Mouse (Mus musculus) kidney, adult 2 months (tissue): ENCODE results near the gene Dgki. TPM values are rescaled to one million over a fixed set of nuclear protein-coding genes. Genes with fewer than 3 reads are reported as not detected.
A peak's percentile ranks its signal among the peaks of the same experiment; 100 is the strongest.

Source experiments
- DNase-seq: peaks from one replicate; pipeline ENCODE4 v3.0.0; 2021
- H3K27ac ChIP-seq: fragments of 200-500 bp; 2 replicates; pipeline ENCODE4 v1.5.1; 2012; ENCODE audit warnings: low read depth, low read length, control low read depth, inconsistent platforms; ENCODE audit not compliant: insufficient read depth
- H3K27me3 ChIP-seq: fragments of 200-500 bp; replicated peaks from 2 replicates; pipeline ENCODE4 v1.6.1; 2012; ENCODE audit warnings: mild to moderate bottlenecking, moderate library complexity, low read length, inconsistent platforms; ENCODE audit not compliant: control insufficient read depth, insufficient read depth
- H3K36me3 ChIP-seq: fragments of 200-500 bp; 2 replicates; pipeline ENCODE4 v1.6.1; 2012; ENCODE audit warnings: mild to moderate bottlenecking, moderate library complexity, low read length, inconsistent platforms; ENCODE audit not compliant: control insufficient read depth, insufficient read depth
- H3K4me1 ChIP-seq: fragments of 200-500 bp; 2 replicates; pipeline ENCODE4 v1.6.1; 2011; ENCODE audit warnings: low read length; ENCODE audit not compliant: control insufficient read depth, insufficient read depth
- H3K4me3 ChIP-seq: fragments of 200-500 bp; 2 replicates; pipeline ENCODE4 v1.5.1; 2011; ENCODE audit warnings: mild to moderate bottlenecking, low read depth, low read length, control low read depth; ENCODE audit not compliant: insufficient read depth
- CTCF ChIP-seq: fragments of 200-500 bp; conservative IDR thresholded peaks from 2 replicates; pipeline ENCODE4 v1.5.1; 2011; ENCODE audit warnings: low read depth, mild to moderate bottlenecking, control low read depth, low read length, moderate library complexity, mixed read lengths; ENCODE audit not compliant: insufficient read depth, insufficient read length
- POLR2A ChIP-seq: fragments of 200-500 bp; IDR thresholded peaks from one replicate; pipeline ENCODE4 v1.6.1; 2011; ENCODE audit warnings: low read depth, low read length, control low read depth
- WGBS: fragments of 180-500 bp; shearing (Covaris S2); methylation state at CpG from one replicate; pipeline ENCODE4 v1.1.7; 2018; 5-methylcytosine and 5-hydroxymethylcytosine counted together
- polyA plus RNA-seq: library from polyadenylated mRNA; depleted of rRNA; stranded (reverse); fragments of >200 nt; gene quantifications from 2 replicates; pipeline ENCODE4 v1.2.3, GENCODE M21; 2012

The Dgki gene
- polyA plus RNA-seq, 1 experiment = 0.05 TPM

DNA sequence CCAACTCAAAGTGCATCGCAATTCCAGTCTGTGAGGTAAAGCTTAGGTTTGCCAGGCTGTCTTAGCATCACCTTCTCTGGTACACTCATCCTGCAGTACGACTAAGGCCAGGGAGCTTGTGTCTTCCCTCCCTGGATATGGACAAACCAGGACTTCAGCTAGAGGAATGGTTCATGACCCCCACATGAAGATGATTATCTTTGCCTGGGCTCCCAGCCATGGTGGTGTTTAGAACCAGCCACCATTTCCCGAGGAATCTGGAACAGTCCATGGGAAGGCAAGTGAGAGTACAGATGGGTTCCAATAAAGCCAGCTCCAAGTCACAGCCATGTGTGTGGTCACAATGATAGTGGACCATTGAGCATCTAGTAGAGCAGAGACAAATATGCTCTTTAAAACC, 427.1 kb downstream of the Dgki start:
- WGBS = 68% methylated on average over 3 of the region's 3 CpGs
- TF ChIP-seq POLR2A = no peak
- no peak for TF ChIP-seq CTCF
- no peaks in the 10 kb centered on the region for H3K36me3 ChIP-seq
- no peak overlapping the region for H3K4me3 ChIP-seq
- no peak for DNase-seq
- no peaks in the 10 kb centered on the region for H3K27me3 ChIP-seq
- no peaks in the 10 kb centered on the region for H3K4me1 ChIP-seq
- no peak overlapping the region for H3K27ac ChIP-seq

GRCm38 (mm10) chr6:36868217-36868616, 431.8 kb downstream of the Dgki start:
- no peak for TF ChIP-seq CTCF
- no peak overlapping the region for H3K27ac ChIP-seq
- no peaks in the 10 kb centered on the region for H3K36me3 ChIP-seq

GRCm38 (mm10) chr6:36858258-36859041, 441.5 kb downstream of the Dgki start:
- no peak overlapping the region for H3K4me3 ChIP-seq
- no peak for DNase-seq
- TF ChIP-seq CTCF (no peak), POLR2A (no peak)
- H3K27me3 ChIP-seq = no peaks in the 10 kb centered on the region
- no peaks in the 10 kb centered on the region for H3K4me1 ChIP-seq
- no peak overlapping the region for H3K27ac ChIP-seq
- no peaks in the 10 kb centered on the region for H3K36me3 ChIP-seq
- WGBS = 88% methylated on average over 3 of the region's 3 CpGs

More at GRCm38 (mm10) chr6:36868217-36868616, 431.8 kb downstream of the Dgki start:
- Histone ChIP-seq H3K27me3 (no peaks in the 10 kb centered on the region), H3K4me3 (no peak overlapping the region), H3K4me1 (no peaks in the 10 kb centered on the region)
- WGBS = 76% methylated on average over 4 of the region's 4 CpGs
- DNase-seq = no peak

DNA sequence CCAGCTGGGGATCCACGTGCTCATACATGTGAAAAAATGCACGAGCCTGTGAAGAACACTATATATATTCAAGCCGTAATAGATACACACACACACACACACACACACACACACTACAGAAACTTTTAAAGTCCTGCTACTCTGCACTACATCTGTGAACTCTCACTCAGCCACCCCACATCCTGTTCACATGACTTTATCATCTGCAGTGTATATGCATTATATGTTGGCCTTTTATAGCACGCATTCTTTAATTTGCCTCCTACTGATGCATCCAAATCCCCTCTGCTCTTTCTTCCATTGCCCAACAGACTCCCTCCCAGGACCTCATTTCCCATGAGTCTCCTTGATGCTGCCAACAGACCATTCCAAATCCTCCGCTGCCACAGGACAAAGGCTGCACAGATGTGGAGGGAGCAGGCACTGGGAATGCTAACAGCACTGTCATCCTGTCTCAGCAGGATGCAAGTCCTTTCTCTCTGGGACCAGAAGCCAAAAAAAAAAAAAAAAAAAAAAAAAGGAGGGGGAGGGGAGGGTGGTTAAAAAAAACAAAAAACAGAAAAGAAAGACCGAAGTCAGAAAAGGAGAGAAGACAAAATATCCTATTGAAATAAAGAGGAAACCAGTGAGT, 442.2 kb downstream of the Dgki start:
- DNase-seq = no peak
- no peak for TF ChIP-seq POLR2A
- TF ChIP-seq CTCF = no peak
- Histone ChIP-seq H3K27ac (no peak overlapping the region), H3K4me3 (no peak overlapping the region), H3K4me1 (no peaks in the 10 kb centered on the region), H3K36me3 (no peaks in the 10 kb centered on the region), H3K27me3 (no peaks in the 10 kb centered on the region)
- WGBS = 61% methylated on average over 6 of the region's 6 CpGs

- WGBS = 67% methylated on average over 7 of the region's 7 CpGs
- peak; percentile 32 for DNase-seq
These were observed 449.4 kb downstream of the Dgki start for GRCm38 (mm10) chr6:36850422-36851129.

DNA sequence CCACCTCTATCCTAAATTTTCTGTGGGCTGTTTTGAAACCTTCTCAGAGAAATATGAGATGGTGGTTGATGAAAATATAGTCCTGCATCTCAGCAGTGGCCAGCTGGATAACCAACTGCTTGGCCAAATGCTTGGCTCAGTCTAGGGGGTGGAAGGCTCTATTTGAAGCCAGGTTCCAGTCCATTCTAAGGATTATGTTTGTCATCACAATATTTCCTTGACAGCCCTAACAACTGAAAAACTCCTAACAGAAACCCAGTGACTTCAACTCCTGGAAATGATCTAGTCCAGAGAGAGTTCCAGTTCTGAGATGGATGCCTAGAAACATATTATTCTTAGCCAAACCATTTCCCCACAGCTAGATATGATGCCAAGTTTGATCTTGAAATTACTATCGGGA, 454.7 kb downstream of the Dgki start:
- no peak for TF ChIP-seq POLR2A
- TF ChIP-seq CTCF = no peak
- Histone ChIP-seq H3K27ac (no peak overlapping the region), H3K27me3 (no peaks in the 10 kb centered on the region), H3K4me3 (no peak overlapping the region), H3K4me1 (no peaks in the 10 kb centered on the region), H3K36me3 (no peaks in the 10 kb centered on the region)
- WGBS = 73% methylated on average over 1 of the region's 1 CpGs
- DNase-seq = no peak

More at GRCm38 (mm10) chr6:36850422-36851129, 449.4 kb downstream of the Dgki start:
- Histone ChIP-seq H3K27me3 (no peaks in the 10 kb centered on the region), H3K4me1 (no peaks in the 10 kb centered on the region), H3K4me3 (no peak overlapping the region), H3K27ac (no peak overlapping the region), H3K36me3 (no peaks in the 10 kb centered on the region)
- TF ChIP-seq CTCF (no peak), POLR2A (no peak)

GRCm38 (mm10) chr6:36844258-36844657, 455.7 kb downstream of the Dgki start:
- 89% methylated on average over 6 of the region's 6 CpGs for WGBS
- Histone ChIP-seq H3K27me3 (no peaks in the 10 kb centered on the region), H3K4me1 (no peaks in the 10 kb centered on the region), H3K36me3 (no peaks in the 10 kb centered on the region), H3K4me3 (no peak overlapping the region), H3K27ac (no peak overlapping the region)
- no peak for DNase-seq
- no peak for TF ChIP-seq CTCF
